Mouse (Mus musculus) fat pad, adult 2 months (tissue): ENCODE measurements around the gene Nepro.

Experiments
- DNase-seq: peaks from one replicate; pipeline ENCODE4 v3.0.0-alpha.2; 2011; ENCODE audit warnings: low read depth, low spot score; ENCODE audit errors: extremely low read depth

The Nepro gene

GRCm38 (mm10) chr16:44765555-44766319 lies 41.6 kb downstream of the Nepro start, which contains the start of gene Cd200r1:
Gene Cd200r1 (plus strand): TSS chr16:44765736.
- no peak for DNase-seq

GRCm38 (mm10) chr16:44766320-44766892 lies 42.3 kb downstream of the Nepro start:
- no peak for DNase-seq

- DNase-seq, result no peak
Observed at GRCm38 (mm10) chr16:44767506-44767905, 43.4 kb downstream of the Nepro start.

GRCm38 (mm10) chr16:44767967-44768366 lies 43.9 kb downstream of the Nepro start:
- no peak for DNase-seq

GRCm38 (mm10) chr16:44772577-44772976 lies 48.5 kb downstream of the Nepro start:
- DNase-seq, result no peak

- no peak for DNase-seq
Observed at GRCm38 (mm10) chr16:44773673-44774072, 49.6 kb downstream of the Nepro start.

GRCm38 (mm10) chr16:44774201-44774600 lies 50.1 kb downstream of the Nepro start:
- no peak for DNase-seq

- DNase-seq, result no peak
Observed at GRCm38 (mm10) chr16:44778538-44779147, 54.5 kb downstream of the Nepro start.

GRCm38 (mm10) chr16:44779494-44779893 lies 55.4 kb downstream of the Nepro start:
- DNase-seq, result no peak

GRCm38 (mm10) chr16:44780751-44781150 lies 56.6 kb downstream of the Nepro start:
- no peak for DNase-seq
